In the genomic region with DNA sequence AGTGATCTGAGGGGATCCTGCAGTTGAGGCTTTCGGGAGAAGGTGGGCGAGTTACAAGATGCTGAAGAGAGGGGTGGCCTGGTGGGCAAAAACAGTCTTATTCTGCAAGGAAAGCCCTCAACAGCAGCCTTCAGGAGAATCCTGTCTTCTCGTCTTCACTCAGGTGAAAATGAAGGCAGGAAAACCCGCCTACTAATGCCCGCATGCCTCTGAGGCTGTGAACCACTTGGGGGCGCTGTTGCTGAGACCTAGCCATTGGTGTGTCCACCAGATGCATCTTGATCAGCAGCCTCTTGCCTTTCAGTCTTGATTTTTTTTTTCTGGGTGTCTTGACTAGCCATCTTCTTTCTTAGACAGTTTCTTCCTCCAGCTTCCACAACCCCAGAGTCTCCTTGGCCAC, we compare ENCODE assay signal across 13 mouse cellular contexts.
DNase-seq lines count a peak whose midpoint lies in the region; ATAC-seq and TF ChIP-seq lines count a peak whose summit lies in the region.
"Had no signal": no experiment of that assay in that cellular context is flagged by ENCODE, and none has a peak within 500 bp of the region (broad histone marks: within the 10 kb centered on the region; RNA-seq: fewer than 3 reads in every experiment).

No protein-coding gene starts in this region.

- H3K27ac ChIP-seq in lung, postnatal 0 days (ENCODE audit: low read length), result no peak overlapping the region
- H3K27ac ChIP-seq: limb, embryonic 10.5 days; midbrain, embryonic 15.5 days had no signal

- no peak for TF ChIP-seq POLR2A in brain, embryonic 14.5 days (IDR thresholded peaks at IDR 0.05; ENCODE audit: borderline replicate concordance, extremely low read depth, insufficient read depth, insufficient read length, poor library complexity, severe bottlenecking)

- H3K4me3 ChIP-seq in lung, postnatal 0 days (ENCODE audit: low read depth, low read length), result no peak overlapping the region
- H3K4me3 ChIP-seq: limb, embryonic 10.5 days; midbrain, embryonic 15.5 days had no signal

- peak; percentile 23 for DNase-seq in gastrocnemius, postnatal 14 days
- no peak for DNase-seq in gastrocnemius, postnatal 4 days (ENCODE audit: low spot score in 2 of 2)
- DNase-seq in lung, postnatal 0 days (ENCODE audit: low spot score), result no peak
- no peak for DNase-seq in lung, postnatal 36 days
- DNase-seq in ES-CJ7 (ENCODE audit: low read depth, low spot score), result peak; percentile 29
- DNase-seq in brain, embryonic 14.5 days (ENCODE audit: low read depth), result no peak
- DNase-seq in urinary bladder, adult 18-20 months (ENCODE audit: low spot score in 2 of 2), result no peak
- no peak for DNase-seq in urinary bladder, adult 2 months (ENCODE audit: low spot score)
- DNase-seq: cerebellum, postnatal 36 days; lung, postnatal 10 days; right cerebral cortex, postnatal 4 days had no signal

- intact Hi-C loops in gastrocnemius, postnatal 14 days (cut with DNase I; ENCODE audit: low total_unique reads), result no loop called here

- no peak overlapping the region for H3K4me2 ChIP-seq in lung, postnatal 0 days (replicated peaks; ENCODE audit: low read depth, low read length)
- H3K4me2 ChIP-seq: midbrain, embryonic 15.5 days had no signal

- no peak for ATAC-seq in lung, postnatal 0 days
- ATAC-seq: midbrain, embryonic 15.5 days had no signal

- H3K36me3 ChIP-seq in lung, postnatal 0 days (ENCODE audit: insufficient read depth, low read length), result no peaks in the 10 kb centered on the region
- H3K36me3 ChIP-seq: limb, embryonic 10.5 days; midbrain, embryonic 15.5 days had no signal

- no peaks in the 10 kb centered on the region for H3K27me3 ChIP-seq in lung, postnatal 0 days (replicated peaks; ENCODE audit: insufficient read depth, low read length)
- H3K27me3 ChIP-seq: midbrain, embryonic 15.5 days had no signal

- peak; percentile 45 for TF ChIP-seq CTCF in lung, postnatal 0 days (IDR thresholded peaks at IDR 0.05)
- TF ChIP-seq CTCF in brain, embryonic 14.5 days (IDR thresholded peaks at IDR 0.05; ENCODE audit: borderline replicate concordance, extremely low read depth, insufficient read depth, insufficient read length), result peak; percentile 12; the same call in 1 of the 2 replicates

- H3K9ac ChIP-seq in lung, postnatal 0 days (replicated peaks; ENCODE audit: low read depth), result no peak overlapping the region
- H3K9ac ChIP-seq: midbrain, embryonic 15.5 days had no signal

- TF ChIP-seq EP300 in lung, postnatal 0 days (IDR thresholded peaks at IDR 0.05), result no peak

- no peaks in the 10 kb centered on the region for H3K9me3 ChIP-seq in lung, postnatal 0 days (ENCODE audit: low read length)
- H3K9me3 ChIP-seq: limb, embryonic 10.5 days; midbrain, embryonic 15.5 days had no signal

- 78% methylated on average over 6 of the region's 6 CpGs for WGBS in lung, postnatal 0 days

- no peaks in the 10 kb centered on the region for H3K4me1 ChIP-seq in lung, postnatal 0 days (ENCODE audit: insufficient read depth, low read depth, low read length)
- H3K4me1 ChIP-seq: midbrain, embryonic 15.5 days had no signal

Comparison
In these comparisons a context has a peak if more than half of its experiments do, and no peak if none do; other contexts are left out.
1. DNase-seq: peak in gastrocnemius, postnatal 14 days (single experiment) and ES-CJ7 (single experiment); none in gastrocnemius, postnatal 4 days (0 of 2), lung, postnatal 0 days (single experiment), lung, postnatal 36 days (single experiment), brain, embryonic 14.5 days (single experiment), urinary bladder, adult 18-20 months (0 of 2) and urinary bladder, adult 2 months (single experiment).